Mouse (Mus musculus): Measurements from ENCODE around the gene Psma5.
"Not testable (repeated sequence)": the region's sequence is repeated elsewhere in the genome, so short reads cannot be mapped to it uniquely, and the experiment has no call there.

Psma5 gene

GRCm38 (mm10) chr3:108279495-108279894, 22.8 kb downstream of the Psma5 start:
- not testable (repeated sequence) for DNase-seq (ENCODE audit: extremely low read depth, insufficient read length, low spot score)

- no peak for DNase-seq (ENCODE audit: extremely low read depth, insufficient read length, low spot score)
Measured at GRCm38 (mm10) chr3:108282401-108283240, 25.9 kb downstream of the Psma5 start.

GRCm38 (mm10) chr3:108283241-108283561, 26.5 kb downstream of the Psma5 start:
- DNase-seq (ENCODE audit: extremely low read depth, insufficient read length, low spot score): no peak

GRCm38 (mm10) chr3:108283781-108284601, 27.3 kb downstream of the Psma5 start, which contains the start of gene Sort1:
Gene Sort1 (plus strand): TSS chr3:108284082.
- no peak for DNase-seq (ENCODE audit: extremely low read depth, insufficient read length, low spot score)

- no peak for DNase-seq (ENCODE audit: extremely low read depth, insufficient read length, low spot score)
Measured at GRCm38 (mm10) chr3:108285078-108285711, 28.5 kb downstream of the Psma5 start.

GRCm38 (mm10) chr3:108286671-108287439, 30.1 kb downstream of the Psma5 start:
- DNase-seq (ENCODE audit: extremely low read depth, insufficient read length, low spot score): no peak

GRCm38 (mm10) chr3:108287811-108288805, 31.4 kb downstream of the Psma5 start:
- DNase-seq (ENCODE audit: extremely low read depth, insufficient read length, low spot score): no peak

GRCm38 (mm10) chr3:108289311-108290130, 32.8 kb downstream of the Psma5 start:
- DNase-seq (ENCODE audit: extremely low read depth, insufficient read length, low spot score): no peak

GRCm38 (mm10) chr3:108291036-108291799, 34.5 kb downstream of the Psma5 start:
- no peak for DNase-seq (ENCODE audit: extremely low read depth, insufficient read length, low spot score)

GRCm38 (mm10) chr3:108294398-108294797, 37.7 kb downstream of the Psma5 start:
- DNase-seq (ENCODE audit: extremely low read depth, insufficient read length, low spot score): no peak

- no peak for DNase-seq (ENCODE audit: extremely low read depth, insufficient read length, low spot score)
Measured at GRCm38 (mm10) chr3:108295379-108296219, 38.9 kb downstream of the Psma5 start.

- DNase-seq (ENCODE audit: extremely low read depth, insufficient read length, low spot score): no peak
Measured at GRCm38 (mm10) chr3:108296220-108297049, 39.7 kb downstream of the Psma5 start.

- no peak for DNase-seq (ENCODE audit: extremely low read depth, insufficient read length, low spot score)
Measured at GRCm38 (mm10) chr3:108297050-108297419, 40.3 kb downstream of the Psma5 start.

GRCm38 (mm10) chr3:108297603-108298553, 41.2 kb downstream of the Psma5 start:
- DNase-seq (ENCODE audit: extremely low read depth, insufficient read length, low spot score): no peak

GRCm38 (mm10) chr3:108300455-108301030, 43.8 kb downstream of the Psma5 start:
- DNase-seq (ENCODE audit: extremely low read depth, insufficient read length, low spot score): no peak

Measured in 3134 (cell line).